Mouse (Mus musculus): ENCODE results near the gene Dhx29. TPM values are rescaled to one million over a fixed set of nuclear protein-coding genes. Genes with fewer than 3 reads are reported as not detected.
"Not testable (repeated sequence)": the region's sequence is repeated elsewhere in the genome, so short reads cannot be mapped to it uniquely, and the experiment has no call there.

Gene Dhx29
- polyA plus RNA-seq, 1 experiment from 2014 or later, result 32.1 TPM

- not testable (repeated sequence) for H3K4me2 ChIP-seq; H3K9me3 ChIP-seq (ENCODE audit: control insufficient read depth, low read length); H3K27ac ChIP-seq (ENCODE audit: low read depth, low read length); ATAC-seq (ENCODE audit: low FRiP score); H3K36me3 ChIP-seq (ENCODE audit: control insufficient read depth, insufficient read depth, low read length); H3K9ac ChIP-seq (ENCODE audit: low read length); H3K4me3 ChIP-seq (ENCODE audit: low read depth, low read length); H3K27me3 ChIP-seq (ENCODE audit: control insufficient read depth, insufficient read depth, low read length); H3K4me1 ChIP-seq (ENCODE audit: control insufficient read depth, insufficient read depth, low read length); DNase-seq (ENCODE audit: low spot score, missing footprints)
- 64% methylated on average over 18 of the region's 20 CpGs for WGBS
Observed at GRCm38 (mm10) chr13:113013174-113013953, 86.1 kb downstream of the Dhx29 start.

Other genes starting within 250 kb of the Dhx29 start
- 19.1 and 20.1 TPM in 2 replicates for gene Plpp1, start 126.7 kb upstream of the Dhx29 start, polyA plus RNA-seq (2014; fragmentation: Nextera tagmentation; extraction: Ambion mirVana)
- 104 and 115 TPM in 2 replicates for gene Mtrex, start 56 bp upstream of the Dhx29 start, polyA plus RNA-seq (2014; fragmentation: Nextera tagmentation; extraction: Ambion mirVana)
- 0.39 and 0.68 TPM in 2 replicates for gene Ccno, start 60.3 kb downstream of the Dhx29 start, polyA plus RNA-seq (2014; fragmentation: Nextera tagmentation; extraction: Ambion mirVana)
- gene Mcidas, start 66.4 kb downstream of the Dhx29 start, polyA plus RNA-seq (2014; fragmentation: Nextera tagmentation; extraction: Ambion mirVana), result 0.12 TPM in 2 replicates
- not detected in 2 replicates for gene Cdc20b, start 107.7 kb downstream of the Dhx29 start, polyA plus RNA-seq (2014; fragmentation: Nextera tagmentation; extraction: Ambion mirVana)
- gene Gpx8, start 119.0 kb downstream of the Dhx29 start, polyA plus RNA-seq (2014; fragmentation: Nextera tagmentation; extraction: Ambion mirVana), result 117 and 123 TPM in 2 replicates
- gene Gzma, start 173.5 kb downstream of the Dhx29 start, polyA plus RNA-seq (2014; fragmentation: Nextera tagmentation; extraction: Ambion mirVana), result not detected in 2 replicates

All from midbrain, embryonic 11.5 days (tissue).